Mouse (Mus musculus): Measurements from ENCODE around the gene Nyap1.

Nyap1 gene

DNA sequence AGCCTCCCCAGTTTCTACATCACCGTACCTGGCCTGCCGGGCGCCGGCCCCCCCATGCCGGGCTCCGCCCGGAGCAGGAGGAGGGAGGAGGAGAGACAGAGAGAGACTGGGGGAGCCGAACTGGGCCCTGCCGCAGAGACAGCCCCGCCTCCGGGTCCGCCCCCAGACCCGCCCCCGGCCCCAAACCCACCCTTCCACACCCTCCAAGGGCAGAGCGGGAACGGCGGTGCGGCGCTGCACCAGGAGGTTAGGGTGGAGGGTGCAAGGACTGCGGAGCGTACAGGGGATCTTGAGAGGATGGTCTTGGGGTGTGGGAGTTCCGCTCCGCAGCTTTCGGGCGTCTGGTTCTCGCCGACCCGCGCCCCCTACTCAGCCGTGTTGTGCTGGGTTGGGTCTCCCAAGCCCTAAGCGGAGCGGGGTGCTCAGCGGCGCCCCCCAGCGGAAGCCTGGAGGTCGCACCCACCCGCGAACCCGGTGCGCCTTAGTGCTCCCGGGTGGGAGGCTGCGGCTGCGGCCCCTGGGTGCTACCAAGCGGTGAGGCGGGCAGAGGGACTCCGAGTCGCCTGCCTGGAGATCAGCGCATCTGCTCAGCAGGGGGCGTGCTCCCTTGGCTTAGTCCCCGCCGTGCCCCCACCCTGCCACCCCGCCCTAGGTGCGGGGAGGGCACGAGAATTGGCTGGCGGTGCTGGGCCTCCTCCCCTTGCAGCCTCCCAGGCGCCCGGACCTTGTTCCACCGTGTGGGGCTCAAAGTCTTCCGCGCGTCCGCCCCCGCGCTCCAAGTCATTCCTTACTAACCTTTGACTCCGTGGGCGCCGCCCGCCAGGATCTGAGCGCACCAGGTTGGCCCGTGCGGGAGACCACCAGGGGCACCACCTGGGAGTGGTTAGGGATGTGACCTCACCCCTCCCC is at the start of gene Nyap1:
TSS of gene Nyap1 (minus strand) at position 585 of the 909 bp plus-strand sequence.
- peak; percentile 62 for DNase-seq (ENCODE audit: low spot score)

DNA sequence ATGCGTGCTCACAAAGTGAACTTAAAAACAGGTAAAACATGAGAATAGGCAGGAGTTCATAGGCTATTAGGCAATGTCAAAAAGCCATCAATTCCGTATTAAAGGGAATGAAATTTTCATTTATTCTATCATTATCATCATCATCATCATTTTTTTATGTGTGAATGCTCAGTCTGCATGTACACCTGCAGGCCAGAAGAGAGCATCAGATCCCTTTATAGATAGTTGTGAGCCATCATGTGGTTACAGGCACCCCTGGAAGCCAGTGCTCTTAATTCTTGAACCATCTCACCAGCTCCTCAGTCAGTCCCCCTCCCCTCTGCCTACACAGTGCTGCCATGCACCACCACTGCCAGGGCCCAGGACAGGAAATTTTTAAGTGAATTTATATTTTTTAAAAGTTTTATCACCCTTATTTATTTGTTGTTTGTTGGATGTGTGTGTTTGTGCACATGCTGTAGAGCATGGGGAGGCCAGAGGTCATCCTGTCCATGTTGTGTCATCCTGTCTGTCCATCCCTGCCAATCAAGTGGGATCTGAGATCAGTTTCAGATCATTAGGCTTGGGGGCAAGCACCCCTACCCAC is 47.6 kb upstream of the Nyap1 start:
- no peak for DNase-seq (ENCODE audit: low spot score)

DNA sequence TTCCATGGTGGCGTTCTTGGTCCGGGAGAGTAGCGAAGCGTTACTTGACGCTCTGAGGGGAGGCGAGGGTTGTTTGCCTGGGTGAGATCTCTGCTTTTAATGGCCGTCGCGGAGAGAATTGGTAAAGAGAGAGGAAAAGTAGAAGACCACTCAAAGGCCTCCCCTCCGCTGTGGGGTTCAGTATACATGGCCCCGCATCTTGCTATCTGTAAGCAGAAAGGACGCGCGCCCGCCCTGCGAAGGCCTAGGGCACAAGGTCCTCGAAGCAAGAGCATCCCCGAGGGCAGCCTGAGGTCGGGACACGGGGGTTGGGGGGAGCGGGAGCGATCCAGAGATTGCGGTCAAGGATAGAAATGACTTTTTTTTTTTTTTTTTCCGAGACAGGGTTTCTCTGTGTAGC is 46.8 kb upstream of the Nyap1 start:
- peak; percentile 49 for DNase-seq (ENCODE audit: low spot score)

DNA sequence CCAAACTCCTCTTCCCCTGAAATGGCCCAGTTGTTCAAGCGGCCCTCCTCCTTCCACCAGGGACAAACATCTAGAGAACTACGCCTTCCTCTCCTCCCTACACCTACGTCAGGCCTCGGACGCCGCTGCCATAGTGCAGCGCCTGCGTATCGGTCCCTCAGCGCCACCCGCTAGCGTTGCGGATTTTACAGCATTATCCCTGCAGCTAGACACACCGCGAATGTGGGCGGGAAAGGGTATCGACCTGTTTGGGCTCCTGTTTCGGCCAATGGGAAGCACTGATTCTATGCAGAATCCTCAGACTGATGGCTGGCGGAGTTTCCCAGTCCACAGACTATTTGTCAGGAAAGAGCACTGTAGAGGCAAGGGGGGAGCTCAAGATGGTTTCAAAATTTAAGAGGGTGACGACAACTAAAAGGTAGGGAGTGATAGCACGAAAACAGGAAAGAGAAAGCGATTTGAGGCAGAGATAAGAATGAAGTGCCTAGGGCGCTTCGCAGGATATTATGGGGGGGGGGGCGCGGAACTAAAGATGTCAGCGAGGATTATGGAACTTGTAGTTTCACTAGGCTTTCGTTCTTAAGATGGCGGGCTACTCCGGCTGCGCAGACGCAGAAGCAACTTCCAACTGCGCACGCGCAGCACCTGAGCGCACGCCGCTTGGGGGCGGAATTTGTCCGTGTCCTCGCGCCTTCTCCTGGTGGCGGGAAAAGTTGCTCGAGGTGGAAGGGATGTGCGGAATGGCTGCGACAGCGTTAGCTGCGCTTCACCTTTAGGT is 45.9 kb upstream of the Nyap1 start, which contains the start of the genes Mepce and Zcwpw1:
TSS of gene Mepce (minus strand) at position 505 of the 778 bp plus-strand sequence.
TSS of gene Zcwpw1 (plus strand) at position 648 of the 778 bp plus-strand sequence.
- peak; percentile 92 for DNase-seq (ENCODE audit: low spot score)

DNA sequence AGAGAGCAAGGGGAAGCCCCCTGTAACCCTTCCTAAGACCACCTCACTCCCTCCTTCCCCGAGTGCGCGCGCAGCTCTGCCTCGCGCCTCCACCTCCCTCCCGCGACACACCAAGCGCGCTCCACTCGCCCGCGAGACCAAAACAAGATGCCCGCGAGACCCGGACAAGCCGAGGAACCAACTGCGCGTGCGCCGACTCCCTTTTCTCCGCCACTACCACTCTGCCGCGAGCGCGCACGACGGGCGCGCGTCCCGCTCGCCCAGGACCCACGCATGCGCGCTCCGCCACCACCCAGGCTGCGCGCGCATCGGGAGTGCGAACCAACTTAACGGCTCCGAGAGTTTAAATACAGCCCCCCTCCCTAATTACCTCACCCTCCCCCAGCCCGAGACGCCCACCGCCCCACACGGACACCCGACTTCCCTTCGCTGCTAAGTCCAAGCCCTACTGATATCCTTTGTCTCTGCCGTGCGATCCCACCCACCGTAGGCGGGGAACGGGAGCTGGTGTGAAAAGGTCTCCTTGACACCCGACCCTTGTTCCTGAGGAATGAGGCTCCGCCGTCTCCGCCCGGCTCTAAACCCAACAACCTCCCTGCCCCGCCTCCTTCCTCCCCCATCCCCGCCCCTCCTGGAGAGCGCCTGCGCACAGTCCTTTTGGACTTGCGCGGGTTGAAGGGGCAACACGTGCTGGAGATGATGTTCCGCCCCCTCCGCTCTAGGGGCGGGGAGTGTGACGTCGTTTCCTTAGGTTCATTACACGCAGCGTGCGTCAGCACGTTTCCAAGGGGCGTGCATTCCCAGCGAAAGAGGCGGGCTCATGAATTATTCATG is 44.9 kb upstream of the Nyap1 start:
- DNase-seq (ENCODE audit: low spot score): peak; percentile 99

DNA sequence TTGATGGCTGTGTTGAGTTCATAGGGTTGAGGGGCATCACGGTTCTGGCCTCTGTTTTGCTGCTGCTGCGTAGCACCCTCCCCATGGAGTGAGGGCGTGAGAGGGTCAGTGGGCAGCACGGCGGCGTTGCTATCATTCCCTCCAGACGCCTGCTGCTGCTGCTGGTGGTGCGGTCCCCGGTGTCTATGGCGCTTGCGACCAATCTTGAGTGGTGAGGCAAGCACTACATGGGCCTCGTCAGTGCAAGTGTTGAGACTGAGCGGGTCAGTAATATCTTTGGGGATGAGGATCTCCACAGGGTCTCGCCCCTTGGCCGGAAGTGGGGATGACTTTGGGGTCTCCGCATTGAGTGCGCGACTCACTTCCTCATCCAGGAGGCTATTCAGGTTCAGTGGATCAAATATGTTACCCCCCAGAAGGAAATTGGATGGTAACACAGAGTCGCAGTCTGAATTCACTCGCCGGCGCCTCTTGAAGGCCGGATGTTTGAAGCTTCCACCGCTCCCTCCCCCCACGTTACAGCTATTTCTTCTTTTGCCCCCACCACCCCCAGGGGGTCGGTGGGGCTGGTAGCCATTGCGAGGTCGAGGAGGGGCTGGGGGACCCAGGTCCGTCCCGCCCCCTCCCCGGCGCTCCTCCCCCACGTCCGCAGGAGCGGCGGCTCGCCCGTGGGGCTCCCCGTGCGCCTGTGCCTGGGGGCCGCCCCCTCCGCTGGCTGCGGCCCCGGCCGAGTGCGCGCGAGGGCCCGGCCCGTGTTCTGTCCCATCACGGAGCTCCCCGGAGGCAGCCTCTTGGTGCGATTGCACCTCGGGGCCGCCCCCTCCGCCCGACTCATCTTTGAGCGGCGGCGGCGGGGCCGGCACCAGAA is 44.0 kb upstream of the Nyap1 start:
- no peak for DNase-seq (ENCODE audit: low spot score)

DNA sequence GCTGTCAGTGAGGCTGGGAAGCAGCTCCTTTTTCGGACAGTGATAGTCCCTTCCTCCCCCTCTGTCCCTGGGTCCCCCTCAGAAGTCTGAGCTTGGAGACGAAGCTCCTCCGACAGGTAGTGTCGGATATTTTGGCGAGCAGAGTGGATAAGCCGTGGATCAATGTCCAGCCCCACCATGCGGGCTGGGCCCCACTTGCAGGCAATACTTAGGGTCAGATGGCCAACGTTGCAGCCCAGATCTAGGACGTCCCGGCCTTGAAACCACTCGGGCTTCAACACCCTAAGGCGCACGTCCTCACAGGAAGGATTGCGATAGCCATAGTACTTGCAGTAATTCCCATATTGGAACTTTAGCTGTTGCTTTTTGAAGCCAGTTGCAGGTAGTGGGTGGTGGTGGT is 43.1 kb upstream of the Nyap1 start:
- no peak for DNase-seq (ENCODE audit: low spot score)

DNA sequence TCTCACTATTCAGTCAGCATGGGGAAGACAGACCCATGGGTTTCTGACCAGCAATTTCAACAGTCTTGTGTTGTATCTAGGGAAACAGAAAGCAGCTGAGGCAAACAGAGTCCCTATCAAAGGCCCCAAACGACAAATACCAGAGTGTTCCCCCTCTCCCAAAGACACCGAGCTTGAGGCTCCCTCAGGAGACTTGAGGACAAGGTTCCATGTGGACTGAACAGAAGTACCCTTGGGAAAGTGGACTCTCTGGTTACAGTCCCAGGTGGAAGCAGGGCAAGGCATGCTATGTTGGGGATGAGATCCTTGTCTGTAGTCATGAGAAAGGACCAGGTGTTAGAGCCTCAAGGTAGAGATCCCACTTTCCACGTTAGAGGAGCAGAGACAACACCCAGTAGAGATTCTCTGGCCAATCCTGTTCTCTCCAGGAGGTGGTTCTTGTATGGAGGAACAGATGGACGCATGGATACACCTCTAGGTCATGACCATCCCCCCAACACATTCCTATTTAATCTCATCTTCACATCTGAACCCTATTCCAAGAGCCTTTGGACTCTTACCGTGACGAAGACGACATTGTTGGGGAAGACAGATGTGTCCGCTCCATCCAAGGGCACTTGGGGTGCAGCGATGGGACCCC is 42.6 kb upstream of the Nyap1 start:
- DNase-seq (ENCODE audit: low spot score): no peak

DNA sequence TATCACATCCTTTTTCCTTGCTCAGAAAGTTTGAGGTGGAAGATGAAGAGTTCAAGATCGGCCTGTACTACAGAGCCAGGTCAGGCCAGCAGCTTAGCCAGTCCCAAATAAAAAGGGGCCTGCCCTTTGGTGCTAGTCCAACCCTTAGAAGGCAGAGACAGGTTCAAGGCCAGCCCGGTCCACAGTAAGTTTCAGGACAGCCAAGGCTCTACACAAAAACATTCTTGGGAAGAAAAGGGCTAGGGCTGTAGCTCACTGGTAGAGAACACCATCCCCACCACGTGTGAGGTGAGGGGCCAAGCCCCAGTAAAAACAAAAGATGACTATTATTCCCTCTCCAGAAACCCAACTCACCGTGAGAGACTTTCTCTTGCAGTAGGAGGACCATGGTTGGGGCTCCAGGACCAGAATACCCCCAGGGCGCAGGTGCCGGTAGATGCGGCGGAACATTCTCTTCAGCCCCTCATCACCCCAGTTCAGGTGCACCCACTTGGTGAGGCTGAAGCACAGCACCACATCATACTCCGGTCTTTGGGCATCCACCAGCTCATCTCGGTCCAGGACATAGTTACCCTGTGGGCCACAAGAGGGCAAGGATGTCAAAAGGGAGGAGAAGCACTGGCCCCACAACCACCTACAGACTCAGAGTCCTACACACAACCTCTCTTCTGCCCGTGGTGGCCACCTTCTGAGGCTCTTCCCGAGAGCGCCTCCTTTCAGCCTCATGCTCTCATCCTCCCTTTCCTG is 41.5 kb upstream of the Nyap1 start:
- DNase-seq (ENCODE audit: low spot score): no peak

DNA sequence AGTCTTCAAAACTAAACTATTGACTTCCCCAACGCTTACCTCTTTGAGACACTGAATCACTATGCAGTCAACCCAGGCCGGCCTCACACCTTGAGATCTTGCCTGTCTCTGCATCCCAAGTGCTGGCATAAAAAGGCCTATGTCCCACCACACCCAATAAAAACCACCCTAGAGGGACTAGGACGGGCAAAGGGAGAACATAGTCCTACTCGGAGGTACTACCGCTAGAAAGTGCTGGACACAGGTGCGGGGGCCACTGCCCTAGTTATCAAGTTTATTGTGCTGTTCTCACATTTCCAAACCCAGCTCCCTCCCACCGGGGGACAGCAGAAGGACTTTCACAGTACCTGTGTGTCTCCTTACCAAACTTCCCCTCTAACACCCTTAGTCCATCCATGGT is 40.3 kb upstream of the Nyap1 start:
- no peak for DNase-seq (ENCODE audit: low spot score)

DNA sequence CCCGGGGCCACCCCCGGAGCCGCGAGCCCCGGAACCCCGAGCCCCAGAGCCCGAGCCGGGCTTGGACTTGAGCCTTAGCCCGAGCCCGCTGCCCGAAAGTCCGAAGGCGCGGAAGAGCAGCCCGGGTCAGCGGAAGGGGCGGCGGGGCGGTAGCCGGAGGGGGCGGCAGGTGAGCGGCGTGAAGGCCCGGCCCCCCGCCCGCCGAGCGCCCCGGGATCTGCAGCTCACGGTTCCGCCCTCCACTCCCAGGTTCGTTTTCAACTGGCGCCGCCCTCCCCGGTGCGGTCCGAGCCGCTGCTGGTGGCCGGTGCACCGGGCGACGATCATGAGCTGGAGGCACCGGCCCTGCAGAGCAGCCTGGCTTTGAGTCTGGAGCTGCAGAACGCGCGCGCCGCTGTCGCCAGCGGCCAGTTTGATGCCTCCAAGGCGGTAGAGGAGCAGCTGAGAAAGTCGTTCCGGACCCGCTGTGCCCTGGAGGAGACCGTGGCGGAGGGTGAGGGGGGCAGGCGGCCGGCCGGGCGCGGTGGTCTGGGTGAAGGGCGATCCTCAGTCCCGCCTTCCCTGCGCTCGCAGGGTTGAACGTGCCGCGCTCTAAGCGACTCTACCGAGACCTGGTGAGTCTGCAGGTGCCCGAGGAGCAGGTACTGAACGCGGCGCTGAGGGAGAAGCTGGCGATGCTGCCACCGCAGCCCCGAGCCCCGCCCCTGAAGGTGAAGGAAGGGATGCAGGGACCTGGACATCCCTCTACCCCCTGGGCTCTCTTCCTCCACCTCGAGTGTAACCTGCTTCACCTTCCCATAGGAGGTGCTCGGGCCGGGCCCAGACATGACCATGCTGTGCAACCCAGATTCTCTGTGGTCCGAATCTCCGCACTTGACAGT is 37.9 kb upstream of the Nyap1 start:
- no peak for DNase-seq (ENCODE audit: low spot score)

DNA sequence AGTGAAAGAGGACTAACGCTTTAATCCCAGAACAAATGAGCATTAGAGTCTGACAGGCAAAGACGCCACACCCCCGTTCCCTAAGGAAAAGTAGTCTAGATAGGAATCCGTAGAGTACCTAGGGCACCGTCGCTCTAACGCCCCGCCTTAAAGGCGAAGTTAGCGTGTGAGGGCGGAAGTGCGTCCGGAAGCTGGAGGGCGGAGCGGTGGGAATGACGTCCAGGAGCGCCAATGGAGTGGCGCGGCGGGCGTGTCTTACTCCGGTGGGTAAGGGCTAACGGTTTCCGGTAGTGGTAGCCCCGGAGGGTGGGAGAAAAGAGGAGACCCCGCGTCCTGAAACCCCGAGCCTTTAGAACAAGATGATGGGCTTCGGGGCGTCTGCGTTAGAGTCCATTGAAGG is 37.2 kb upstream of the Nyap1 start, which contains the start of gene Ppp1r35:
TSS of gene Ppp1r35 (plus strand) at position 215 of the 400 bp plus-strand sequence.
- peak; percentile 94 for DNase-seq (ENCODE audit: low spot score)

DNA sequence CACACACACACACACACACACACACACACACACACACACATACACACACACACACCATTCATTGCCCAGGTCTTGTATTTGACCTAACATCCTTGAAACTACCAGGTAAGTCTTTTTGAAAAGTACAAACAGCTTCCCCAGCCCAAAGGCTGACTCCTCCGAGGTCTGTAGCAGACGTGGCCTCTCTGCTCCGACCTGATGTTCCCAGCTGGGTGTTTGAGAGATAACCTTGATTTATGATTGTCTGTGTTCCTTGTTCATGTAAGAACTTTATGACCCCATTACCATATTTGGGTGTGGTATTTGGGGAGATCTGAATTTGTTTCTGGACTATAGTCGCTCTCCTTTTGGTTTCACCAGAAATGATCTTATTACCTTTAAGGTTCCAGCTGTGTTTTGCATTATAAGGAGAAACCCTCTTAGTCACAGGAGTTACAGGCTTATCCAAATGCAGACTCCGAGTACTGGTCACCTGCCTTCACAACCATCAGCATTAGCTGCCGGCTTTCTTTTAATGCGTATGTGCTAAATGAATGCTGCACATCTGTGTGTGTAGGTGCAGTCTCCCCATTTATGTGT is 35.9 kb upstream of the Nyap1 start:
- no peak for DNase-seq (ENCODE audit: low spot score)

DNA sequence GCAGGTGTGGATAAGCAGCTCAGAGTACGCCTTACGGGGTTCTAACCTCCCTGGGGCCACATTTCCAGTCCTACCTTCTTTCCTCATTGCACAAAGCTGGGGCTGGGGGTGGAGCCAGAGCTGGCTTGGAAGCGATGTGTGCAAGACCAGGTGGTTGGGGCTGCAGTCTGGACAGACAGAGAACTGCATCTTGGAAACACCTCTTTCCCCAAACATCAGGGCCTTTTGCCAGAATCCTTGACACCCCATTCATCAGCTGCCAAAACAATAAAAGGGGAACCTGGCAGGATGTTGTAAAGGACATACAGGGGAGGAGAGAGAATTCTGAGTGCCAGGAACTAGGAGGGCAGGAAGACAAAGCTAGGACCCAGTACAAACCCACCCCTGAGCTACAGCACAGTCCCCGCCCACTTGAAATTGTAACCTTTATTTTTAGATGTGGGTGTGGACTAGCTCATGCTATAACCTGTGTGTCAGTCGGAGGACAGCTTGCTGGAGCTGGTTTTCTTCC is 35.1 kb upstream of the Nyap1 start:
- no peak for DNase-seq (ENCODE audit: low spot score)

DNA sequence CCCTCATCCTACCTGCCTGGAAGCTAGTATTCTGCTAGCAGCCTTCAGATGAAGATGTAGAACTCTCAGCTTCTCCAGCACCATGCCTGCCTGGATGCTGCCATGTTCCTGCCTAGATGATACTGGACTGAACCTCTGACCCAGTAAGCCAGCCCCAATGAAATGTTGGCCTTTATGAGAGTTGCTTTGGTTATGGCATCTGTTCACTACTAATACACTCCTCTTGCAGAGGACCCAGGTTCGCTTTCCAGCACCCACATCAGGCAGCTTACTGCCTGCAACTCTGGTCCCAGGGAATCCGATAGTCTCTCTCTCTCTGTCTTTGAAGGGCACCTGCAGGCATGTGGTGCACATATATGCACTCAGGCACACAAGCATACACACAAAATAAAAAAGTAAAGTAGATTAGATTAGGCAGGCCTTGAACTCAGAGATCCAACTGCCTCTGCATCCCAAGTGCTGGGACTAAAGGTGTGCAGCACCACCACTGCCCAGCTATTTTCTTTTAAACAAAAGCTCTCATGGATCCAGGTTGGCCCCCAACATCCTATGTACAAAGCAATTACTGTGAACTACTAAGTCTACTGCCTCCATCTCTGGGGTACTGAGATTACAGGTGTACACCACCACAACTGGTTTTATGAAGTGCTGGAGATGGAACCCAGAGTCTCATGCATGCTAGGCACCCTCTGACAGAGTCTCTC is 34.3 kb upstream of the Nyap1 start:
- DNase-seq (ENCODE audit: low spot score): no peak

DNA sequence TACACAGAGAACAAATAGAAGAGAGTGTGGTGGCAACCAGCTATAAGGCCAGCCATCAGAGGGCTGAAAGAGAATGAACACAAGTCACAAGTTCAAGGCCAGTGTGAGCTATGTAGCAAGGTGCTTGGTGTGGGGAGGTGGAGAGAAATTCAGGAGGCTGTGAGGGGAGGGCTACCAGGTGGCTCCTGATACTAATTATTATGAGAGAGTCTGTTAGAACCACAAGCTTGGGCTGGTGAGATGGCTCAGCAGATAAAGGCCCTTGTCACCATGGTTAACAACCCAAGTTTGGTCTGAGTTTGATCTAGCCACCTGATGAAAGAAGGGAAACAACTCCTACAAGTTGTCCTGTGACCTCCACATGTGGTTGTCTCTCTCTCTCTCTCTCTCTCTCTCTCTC is 31.3 kb upstream of the Nyap1 start:
- no peak for DNase-seq (ENCODE audit: low spot score)

DNA sequence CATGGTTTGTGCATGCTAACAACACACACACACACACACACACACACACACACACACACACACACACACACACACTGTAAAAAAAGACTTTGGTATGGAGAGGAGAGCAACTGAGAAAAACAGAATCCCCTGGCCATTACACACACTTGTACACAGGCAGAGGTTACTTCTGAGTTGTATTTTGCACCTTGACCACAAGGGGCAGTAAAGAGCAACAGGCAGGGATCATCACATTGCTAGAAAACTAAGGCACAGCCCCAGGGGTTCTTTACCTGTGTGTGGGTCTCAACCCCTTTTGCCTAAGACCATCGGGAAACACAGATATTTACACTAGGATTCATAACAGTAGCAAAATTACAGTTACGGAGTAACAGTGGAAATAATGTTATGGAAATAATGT is 29.3 kb upstream of the Nyap1 start:
- no peak for DNase-seq (ENCODE audit: low spot score)
